Mouse (Mus musculus): ENCODE measurements around the gene Shmt2. TPM values are rescaled to one million over a fixed set of nuclear protein-coding genes. Genes with fewer than 3 reads are reported as not detected.

The Shmt2 gene
- total RNA-seq, 2 experiments from 2014 or later, result 43.7 to 45.1 TPM

- peak; percentile 32 for DNase-seq
Measured at GRCm38 (mm10) chr10:127534036-127534928, 12.0 kb upstream of the Shmt2 start, which contains the start of gene Nxph4. Gene Nxph4 (minus strand): TSS chr10:127534559.

GRCm38 (mm10) chr10:127531548-127531947 is 9.3 kb upstream of the Shmt2 start:
- DNase-seq, result no peak

DNA sequence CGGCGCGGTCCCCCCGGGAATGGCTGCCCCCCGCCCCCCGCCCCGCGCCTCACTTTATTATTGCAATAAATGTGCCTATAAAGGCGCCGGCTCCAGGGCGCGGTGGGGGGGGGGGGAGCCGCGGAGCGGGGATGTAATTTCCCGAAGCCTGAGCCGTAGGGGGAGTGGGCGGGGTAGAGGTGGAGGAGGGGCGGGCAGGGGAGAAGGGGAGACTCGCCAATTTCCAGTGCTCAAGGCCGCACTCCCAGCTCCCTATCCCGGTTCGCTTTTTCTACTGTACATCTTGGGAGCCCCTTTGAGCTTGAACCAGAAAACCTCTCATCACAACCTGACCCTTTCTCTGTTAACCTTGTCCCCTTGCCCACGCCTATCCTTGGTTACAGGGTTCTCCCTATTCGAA is 8.7 kb upstream of the Shmt2 start:
- no peak for DNase-seq

- no peak for DNase-seq
Measured at GRCm38 (mm10) chr10:127527481-127527880, 5.2 kb upstream of the Shmt2 start.

- peak; percentile 72 for DNase-seq
Measured at GRCm38 (mm10) chr10:127526681-127527080, 4.4 kb upstream of the Shmt2 start.

- DNase-seq, result no peak
Measured at GRCm38 (mm10) chr10:127526048-127526447, 3.8 kb upstream of the Shmt2 start.

DNA sequence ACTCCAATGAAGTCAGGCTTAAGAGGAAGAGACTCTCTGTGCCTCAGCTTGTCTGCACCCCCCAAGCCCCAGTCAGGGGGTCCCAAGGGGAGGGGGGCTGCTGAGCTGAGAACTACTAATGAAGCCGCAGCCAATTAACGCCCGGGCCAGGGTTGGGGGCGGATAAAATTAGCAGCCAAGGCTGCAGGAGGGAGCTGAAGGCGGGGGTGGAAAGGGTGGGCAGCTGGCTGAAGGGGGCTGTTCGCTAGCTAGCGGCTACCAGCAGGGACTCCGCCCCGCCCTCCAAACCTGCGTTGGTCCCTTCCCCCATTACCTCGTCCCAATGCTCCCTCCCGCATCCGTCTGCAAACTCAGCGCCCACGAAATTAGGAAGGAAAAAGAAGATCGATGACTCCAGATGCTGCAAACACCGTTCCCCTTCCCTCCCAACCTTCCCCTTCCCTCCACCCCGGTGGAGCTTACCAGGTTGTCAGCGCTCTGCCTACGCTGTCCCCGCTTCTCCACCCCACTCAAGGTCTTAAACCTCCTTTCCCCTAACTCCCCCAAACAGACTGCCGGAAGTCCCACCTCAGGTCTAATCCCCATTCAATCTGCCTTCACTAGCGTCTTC is 2.5 kb upstream of the Shmt2 start:
- no peak for DNase-seq

DNA sequence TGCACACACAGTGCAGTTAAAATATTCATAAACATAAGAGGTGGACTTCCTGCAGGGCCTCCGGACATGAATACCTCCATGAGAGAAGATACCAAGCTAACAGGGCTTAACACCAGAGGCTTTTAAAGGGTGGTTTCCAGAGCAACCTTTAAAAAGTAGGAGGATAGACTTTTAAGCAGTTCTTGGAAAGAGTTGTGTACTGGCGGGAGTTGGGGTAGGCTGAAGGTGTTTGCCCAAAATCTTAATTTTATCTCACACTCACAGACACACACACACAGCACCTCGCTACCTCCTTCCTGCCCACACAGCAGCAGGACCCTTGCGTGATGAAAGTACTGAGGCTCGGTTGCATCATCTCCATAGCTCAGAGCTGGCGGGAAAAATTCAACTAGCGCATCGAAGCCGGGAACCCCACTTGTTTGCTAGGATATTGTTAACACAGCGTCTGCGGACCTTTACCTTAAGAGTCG is 598 bp downstream of the Shmt2 start:
- DNase-seq, result no peak

- no peak for DNase-seq
Measured at GRCm38 (mm10) chr10:127520714-127521357, 1.4 kb downstream of the Shmt2 start.

- DNase-seq, result no peak
Measured at GRCm38 (mm10) chr10:127519903-127520713, 2.1 kb downstream of the Shmt2 start.

GRCm38 (mm10) chr10:127519041-127519701 is 3.1 kb downstream of the Shmt2 start:
- DNase-seq, result no peak

DNA sequence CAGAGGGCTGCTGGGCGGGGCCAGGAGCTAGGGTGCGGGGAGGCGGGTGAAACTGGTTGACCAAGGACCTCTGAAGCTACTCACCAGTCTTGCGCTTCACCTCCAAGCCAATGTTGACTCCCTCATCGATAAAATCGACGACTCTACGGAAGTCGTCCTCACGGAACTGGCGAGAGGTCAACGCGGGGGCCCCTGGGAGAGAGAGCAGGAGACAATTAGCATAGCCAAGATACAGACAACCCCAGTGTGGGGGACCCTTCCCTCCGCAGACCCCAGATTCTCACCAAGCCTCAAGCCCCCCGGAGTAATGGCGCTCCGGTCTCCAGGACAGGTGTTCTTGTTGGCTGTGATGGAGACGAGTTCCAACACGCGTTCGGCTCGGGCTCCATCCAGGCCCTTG is 4.3 kb downstream of the Shmt2 start:
- no peak for DNase-seq

DNA sequence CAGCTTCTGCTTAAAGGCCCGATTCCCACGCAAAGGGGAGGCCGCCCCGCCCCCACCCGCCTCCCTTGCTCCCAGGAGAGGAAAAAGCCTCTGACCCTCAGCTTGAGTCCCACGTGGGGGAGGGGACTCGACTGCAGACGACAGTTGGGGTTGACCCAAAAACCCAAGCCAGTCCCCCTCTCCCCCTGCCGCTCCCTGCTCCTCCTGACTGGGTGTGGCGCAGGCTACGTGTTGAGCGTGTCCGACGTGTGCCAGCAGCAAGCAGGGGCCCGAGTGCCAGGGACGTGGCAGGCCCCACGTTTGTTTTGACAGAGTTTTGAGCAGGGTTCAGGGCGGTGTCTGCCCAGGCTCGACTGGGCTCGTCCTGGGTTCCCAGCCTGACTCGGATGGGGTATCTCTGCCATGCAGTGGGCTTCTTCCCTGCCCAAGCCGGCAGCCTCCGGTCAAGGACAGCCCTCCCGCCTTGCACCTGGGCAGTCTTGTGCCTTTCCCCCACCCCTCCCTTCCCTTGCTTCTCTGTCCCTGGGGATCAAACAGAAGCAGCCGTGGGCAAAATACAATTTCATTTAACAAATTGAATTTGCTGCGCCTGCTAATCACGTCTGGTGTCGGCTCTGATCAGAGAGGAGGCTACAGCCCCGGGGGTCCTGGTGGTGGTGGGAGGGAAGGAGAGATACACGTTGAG is 5.5 kb downstream of the Shmt2 start:
- peak; percentile 68 for DNase-seq

- DNase-seq, result no peak
Measured at GRCm38 (mm10) chr10:127515983-127516459, 6.2 kb downstream of the Shmt2 start.

DNA sequence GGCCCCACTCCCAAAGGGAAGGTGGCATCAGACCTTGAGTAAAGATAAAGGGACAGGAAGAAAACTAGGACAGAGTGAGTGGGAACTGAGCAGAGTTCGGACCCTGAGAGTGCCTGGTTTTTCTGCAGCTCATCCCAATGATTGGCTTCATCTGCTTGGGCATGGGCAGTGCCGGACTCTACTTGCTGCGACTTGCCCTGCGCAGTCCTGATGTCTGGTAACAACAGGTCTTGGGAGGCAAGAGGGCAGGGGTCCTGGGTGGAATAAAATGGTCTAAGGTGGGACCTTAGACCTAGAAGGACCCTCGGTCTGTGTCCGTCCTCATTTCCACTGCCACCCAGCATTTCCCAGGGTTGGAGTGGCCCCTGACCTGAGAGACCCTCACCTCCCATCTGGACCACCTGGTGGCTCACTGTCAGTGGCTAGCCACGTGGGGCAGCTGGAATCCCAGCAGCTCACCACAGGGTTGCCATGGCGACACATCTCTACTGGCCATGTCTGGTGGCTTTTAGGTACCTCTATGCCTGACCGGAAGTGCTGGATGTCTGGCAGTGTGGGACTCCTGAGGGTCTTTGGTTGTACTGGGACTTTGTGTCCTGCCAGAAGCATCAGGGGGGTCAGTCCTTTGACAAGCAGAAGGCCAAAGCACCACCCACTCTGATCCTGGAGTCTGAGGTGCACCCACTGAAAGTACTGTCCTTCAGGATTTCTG is 6.8 kb downstream of the Shmt2 start:
- DNase-seq, result no peak

- peak; percentile 60 for DNase-seq
Measured at GRCm38 (mm10) chr10:127514764-127515163, 7.5 kb downstream of the Shmt2 start, which contains the start of gene Ndufa4l2. Gene Ndufa4l2 (plus strand): TSS chr10:127514967.

- DNase-seq, result no peak
Measured at GRCm38 (mm10) chr10:127514111-127514698, 8.0 kb downstream of the Shmt2 start.

DNA sequence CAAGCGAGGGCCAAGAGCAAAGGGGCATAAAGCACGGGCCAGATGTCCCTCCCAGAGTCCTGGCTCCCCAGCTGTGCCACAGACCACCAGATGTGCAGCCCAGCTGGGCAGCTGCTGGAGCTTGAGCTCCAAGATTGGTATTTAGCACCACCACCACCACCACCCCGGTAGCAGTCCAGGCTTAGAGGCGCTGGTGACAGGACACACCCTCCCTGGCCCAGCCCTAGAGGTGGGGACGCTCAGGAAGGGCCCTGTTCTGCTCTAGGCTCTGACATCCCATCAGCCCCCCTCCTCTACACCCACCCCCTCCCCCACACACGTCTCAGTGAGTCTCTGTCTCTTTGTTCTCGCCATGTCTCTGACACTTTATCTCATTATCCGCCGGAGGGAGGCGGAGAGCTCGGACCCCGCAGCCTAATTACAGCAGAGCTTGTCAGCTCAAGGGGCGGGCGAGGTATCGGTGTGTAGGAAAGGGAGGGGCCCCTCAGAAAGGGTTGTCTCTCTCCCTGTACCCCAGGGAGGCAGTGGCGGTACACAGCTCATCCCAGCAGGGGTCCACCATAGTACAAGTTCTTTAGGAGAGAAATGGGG is 8.6 kb downstream of the Shmt2 start:
- no peak for DNase-seq

DNA sequence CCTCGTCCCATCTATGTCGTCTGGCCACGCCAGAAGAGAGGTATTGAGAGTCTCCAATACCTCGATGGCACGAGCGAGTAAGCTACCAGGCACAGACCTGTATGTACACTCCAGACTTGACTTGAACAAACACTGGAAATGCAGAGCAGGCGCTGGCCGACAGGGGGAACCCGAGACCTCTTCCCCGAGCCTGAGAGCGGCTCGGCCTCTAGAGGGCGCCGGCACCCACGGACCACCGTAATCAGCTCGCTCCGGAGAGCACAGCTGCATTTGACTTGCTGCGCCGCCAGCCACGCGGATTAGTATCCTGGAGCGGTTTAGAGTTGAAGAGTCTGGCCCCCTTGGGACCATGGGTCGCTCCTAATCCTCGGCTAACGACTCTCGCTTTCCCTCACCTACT is 9.4 kb downstream of the Shmt2 start:
- DNase-seq, result peak; percentile 97

Data from heart, postnatal 4 days (tissue).